Mouse (Mus musculus): ENCODE results near the gene Xlr5b.
A peak's percentile ranks its signal among the peaks of the same experiment; 100 is the strongest.
"Not testable (repeated sequence)": the region's sequence is repeated elsewhere in the genome, so short reads cannot be mapped to it uniquely, and the experiment has no call there.

Xlr5b gene

DNA sequence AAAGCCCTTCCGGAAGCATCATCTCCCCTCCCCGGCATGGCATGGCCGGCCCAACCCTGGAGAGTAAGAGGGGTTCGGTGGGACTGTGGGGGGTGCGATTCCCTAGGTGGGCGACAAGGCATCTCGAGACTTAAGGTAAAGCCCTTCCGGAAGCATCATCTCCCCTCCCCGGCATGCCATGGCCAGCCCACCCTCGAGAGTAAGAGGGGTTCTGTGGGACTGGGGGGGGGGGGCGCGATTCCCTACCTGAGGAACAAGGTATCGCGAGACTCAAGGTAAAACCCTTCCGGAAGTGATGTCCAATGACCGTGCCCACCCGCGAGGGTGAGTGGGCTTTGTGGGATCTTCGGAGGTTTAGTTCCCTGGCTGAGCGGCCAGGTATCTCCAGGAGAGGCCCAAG is at the start of gene Xlr5b:
TSS of gene Xlr5b (plus strand) at position 301 of the 400 bp plus-strand sequence.
- not testable (repeated sequence) for DNase-seq

DNA sequence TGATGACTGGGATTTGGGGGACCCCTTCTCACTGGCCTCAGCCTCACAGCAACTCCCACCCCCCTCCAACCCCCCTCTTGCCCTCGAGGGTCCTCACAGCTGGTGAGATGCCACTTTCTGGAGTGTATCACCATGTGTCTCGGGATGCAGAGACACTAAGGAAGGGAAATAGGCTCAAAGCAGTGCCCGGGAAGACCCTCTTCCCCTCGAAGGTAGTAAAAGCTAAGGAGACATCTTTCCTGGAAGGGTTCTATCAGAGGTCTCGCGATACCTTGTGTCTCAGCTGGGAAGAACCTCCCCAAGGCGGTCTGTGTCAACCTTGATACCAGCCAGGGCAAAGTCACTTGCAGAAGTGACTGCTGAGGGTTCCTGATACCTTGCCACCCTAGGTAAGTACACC is 31.8 kb upstream of the Xlr5b start, which contains the start of gene Gm14685:
TSS of gene Gm14685 (plus strand) at position 301 of the 400 bp plus-strand sequence.
- DNase-seq, result not testable (repeated sequence)

DNA sequence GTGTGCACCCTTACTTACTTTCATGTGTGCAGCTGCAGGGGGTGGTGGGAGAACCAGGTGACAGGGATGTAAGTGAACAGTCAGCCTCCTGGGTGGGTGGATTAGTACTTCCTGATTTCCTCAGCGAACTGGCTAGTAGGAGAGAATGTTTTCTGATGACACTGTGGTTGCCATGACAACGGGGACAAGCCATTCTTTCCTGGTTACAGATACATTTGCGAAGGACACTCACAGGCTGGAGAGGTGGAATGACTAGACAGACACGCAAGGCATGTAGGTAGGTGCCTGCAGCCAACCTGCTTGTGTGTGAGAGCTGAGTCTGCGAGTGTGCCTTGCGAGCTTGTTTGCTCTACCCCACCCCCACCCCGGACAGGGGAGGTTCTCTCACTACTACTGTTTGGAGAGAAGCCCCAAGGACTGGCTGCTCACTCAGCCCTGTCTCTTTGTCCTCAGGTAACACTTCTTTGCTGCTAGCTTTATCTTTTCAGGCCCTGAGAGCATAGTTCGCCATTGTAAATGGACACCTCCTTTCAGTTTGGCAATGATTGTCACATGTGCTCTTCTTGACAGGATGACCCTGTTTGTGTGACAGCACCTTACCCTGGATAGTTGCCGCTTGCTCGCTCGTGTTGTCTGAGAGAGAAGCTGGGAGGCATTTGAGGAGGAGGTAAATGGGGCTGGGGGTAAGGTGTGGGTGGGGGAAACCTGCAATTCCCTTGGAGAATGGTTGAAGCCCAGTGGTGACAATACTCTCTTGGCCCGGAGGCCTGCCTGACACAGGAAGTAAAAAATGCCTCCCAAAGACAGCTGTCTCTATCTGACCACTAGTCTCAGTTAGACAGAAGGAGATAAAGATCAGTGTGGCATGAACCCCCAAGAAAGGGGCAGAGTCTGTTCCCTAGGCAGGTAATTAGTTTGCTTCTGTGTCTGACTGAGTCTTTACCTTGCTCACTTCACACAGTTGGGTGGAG is 25.5 kb upstream of the Xlr5b start:
- DNase-seq, result not testable (repeated sequence)

DNA sequence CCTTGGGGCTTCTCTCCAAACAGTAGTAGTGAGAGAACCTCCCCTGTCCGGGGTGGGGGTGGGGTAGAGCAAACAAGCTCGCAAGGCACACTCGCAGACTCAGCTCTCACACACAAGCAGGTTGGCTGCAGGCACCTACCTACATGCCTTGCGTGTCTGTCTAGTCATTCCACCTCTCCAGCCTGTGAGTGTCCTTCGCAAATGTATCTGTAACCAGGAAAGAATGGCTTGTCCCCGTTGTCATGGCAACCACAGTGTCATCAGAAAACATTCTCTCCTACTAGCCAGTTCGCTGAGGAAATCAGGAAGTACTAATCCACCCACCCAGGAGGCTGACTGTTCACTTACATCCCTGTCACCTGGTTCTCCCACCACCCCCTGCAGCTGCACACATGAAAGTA is 5.4 kb upstream of the Xlr5b start:
- not testable (repeated sequence) for DNase-seq

DNA sequence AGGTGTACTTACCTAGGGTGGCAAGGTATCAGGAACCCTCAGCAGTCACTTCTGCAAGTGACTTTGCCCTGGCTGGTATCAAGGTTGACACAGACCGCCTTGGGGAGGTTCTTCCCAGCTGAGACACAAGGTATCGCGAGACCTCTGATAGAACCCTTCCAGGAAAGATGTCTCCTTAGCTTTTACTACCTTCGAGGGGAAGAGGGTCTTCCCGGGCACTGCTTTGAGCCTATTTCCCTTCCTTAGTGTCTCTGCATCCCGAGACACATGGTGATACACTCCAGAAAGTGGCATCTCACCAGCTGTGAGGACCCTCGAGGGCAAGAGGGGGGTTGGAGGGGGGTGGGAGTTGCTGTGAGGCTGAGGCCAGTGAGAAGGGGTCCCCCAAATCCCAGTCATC is 754 bp downstream of the Xlr5b start, which contains the start of gene DXBay18:
TSS of gene DXBay18 (minus strand) at position 101 of the 400 bp plus-strand sequence.
- not testable (repeated sequence) for DNase-seq

DNA sequence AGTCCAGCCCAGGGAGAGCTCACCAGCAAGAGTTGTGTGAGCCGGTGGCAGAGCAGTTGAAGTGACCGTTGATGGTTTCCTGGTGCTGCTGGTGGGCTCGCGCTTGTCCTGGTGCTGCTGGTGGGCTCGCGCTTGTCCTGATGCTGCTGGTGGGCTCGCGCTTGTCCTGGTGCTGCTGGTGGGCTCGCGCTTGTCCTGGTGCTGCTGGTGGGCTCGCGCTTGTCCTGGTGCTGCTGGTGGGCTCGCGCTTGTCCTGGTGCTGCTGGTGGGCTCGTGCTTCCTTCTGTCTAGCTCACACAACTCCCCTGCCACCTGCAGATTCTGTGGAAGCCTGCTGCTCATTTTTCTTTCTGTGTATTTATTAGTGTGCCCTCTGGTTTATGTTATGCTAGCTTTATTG is 28.3 kb downstream of the Xlr5b start, which contains the start of gene Spin2d:
TSS of gene Spin2d (minus strand) at position 101 of the 400 bp plus-strand sequence.
- not testable (repeated sequence) for DNase-seq

DNA sequence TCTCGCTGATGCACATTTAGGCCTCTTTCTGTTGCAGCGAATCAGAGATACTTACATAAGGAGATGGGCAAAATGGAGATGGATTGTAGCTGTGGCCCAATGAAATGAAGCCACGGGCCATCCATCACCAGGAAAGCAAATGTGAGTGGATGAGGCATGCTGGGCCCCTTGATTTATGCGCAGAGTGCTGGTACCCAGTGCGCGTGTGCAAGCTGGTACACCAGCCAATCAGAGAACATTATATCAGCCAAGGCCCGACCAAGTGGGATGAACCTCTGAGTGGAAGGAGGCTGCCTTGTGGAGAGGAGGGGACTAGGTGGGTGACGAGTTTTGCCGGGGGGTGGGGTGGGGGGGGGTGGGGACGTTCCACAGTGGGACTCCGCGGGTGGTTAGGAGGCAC is 43.3 kb downstream of the Xlr5b start, which contains the start of gene Xlr3b:
TSS of gene Xlr3b (plus strand) at position 274 of the 400 bp plus-strand sequence.
- peak; percentile 97 for DNase-seq

All from heart, adult 11 months (tissue).